Mouse (Mus musculus): Measurements from ENCODE around the gene Olig2. TPM values are rescaled to one million over a fixed set of nuclear protein-coding genes. Genes with fewer than 3 reads are reported as not detected.

The Olig2 gene
- polyA plus RNA-seq, 1 experiment from 2014 or later, result 20.3 TPM

DNA sequence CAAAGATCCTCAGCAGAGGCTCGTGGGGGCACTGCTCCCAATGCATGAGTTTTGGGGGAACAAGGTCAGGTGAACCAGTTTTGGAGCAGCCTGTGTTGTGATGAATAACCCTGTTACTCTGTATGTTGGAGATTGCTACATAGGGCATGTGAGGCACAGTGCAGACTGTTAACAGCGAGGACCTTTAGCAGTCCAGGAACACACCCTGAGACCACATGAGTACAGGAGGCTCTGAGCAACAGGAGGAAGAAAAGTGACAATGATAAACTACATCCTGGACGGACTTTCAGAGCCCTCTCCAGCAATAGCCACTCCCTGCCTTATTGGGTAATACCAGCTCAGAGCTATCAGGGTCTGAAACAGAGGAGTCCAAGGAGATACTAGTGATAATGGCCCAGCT lies 33.7 kb downstream of the Olig2 start:
- Histone ChIP-seq H3K4me3 (ENCODE audit: low read depth, low read length) (no peak overlapping the region), H3K4me2 (ENCODE audit: low read depth, low read length, severe bottlenecking) (no peak overlapping the region), H3K9me3 (ENCODE audit: control insufficient read depth, low read length) (no peaks in the 10 kb centered on the region), H3K27me3 (ENCODE audit: control insufficient read depth, insufficient read depth, low read length) (peaks cover 36% of the 10 kb centered on the region), H3K4me1 (replicated peaks; ENCODE audit: control insufficient read depth, insufficient read depth, low read length) (peaks cover 8% of the 10 kb centered on the region; the same call in 1 of the 2 replicates), H3K36me3 (ENCODE audit: control insufficient read depth, insufficient read depth, low read length) (no peaks in the 10 kb centered on the region), H3K27ac (ENCODE audit: low read depth, low read length) (no peak overlapping the region), H3K9ac (ENCODE audit: low read length) (no peak overlapping the region)
- ATAC-seq (replicated peaks; ENCODE audit: low FRiP score) (no peak), DNase-seq (ENCODE audit: low spot score) (no peak)
- 72% methylated on average over 3 of the region's 3 CpGs for WGBS

- Histone ChIP-seq H3K36me3 (ENCODE audit: control insufficient read depth, insufficient read depth, low read length) (no peaks in the 10 kb centered on the region), H3K9ac (ENCODE audit: low read length) (no peak overlapping the region), H3K4me1 (replicated peaks; ENCODE audit: control insufficient read depth, insufficient read depth, low read length) (peaks cover 8% of the 10 kb centered on the region; the same call in 1 of the 2 replicates), H3K27me3 (ENCODE audit: control insufficient read depth, insufficient read depth, low read length) (peaks cover 43% of the 10 kb centered on the region), H3K4me3 (ENCODE audit: low read depth, low read length) (no peak overlapping the region), H3K4me2 (ENCODE audit: low read depth, low read length, severe bottlenecking) (no peak overlapping the region), H3K27ac (ENCODE audit: low read depth, low read length) (no peak overlapping the region), H3K9me3 (ENCODE audit: control insufficient read depth, low read length) (no peaks in the 10 kb centered on the region)
- WGBS, result 91% methylated on average over 3 of the region's 3 CpGs
- ATAC-seq (replicated peaks; ENCODE audit: low FRiP score), result no peak
- DNase-seq (ENCODE audit: low spot score), result no peak
Measured at GRCm38 (mm10) chr16:91260861-91261260, 35.6 kb downstream of the Olig2 start.

DNA sequence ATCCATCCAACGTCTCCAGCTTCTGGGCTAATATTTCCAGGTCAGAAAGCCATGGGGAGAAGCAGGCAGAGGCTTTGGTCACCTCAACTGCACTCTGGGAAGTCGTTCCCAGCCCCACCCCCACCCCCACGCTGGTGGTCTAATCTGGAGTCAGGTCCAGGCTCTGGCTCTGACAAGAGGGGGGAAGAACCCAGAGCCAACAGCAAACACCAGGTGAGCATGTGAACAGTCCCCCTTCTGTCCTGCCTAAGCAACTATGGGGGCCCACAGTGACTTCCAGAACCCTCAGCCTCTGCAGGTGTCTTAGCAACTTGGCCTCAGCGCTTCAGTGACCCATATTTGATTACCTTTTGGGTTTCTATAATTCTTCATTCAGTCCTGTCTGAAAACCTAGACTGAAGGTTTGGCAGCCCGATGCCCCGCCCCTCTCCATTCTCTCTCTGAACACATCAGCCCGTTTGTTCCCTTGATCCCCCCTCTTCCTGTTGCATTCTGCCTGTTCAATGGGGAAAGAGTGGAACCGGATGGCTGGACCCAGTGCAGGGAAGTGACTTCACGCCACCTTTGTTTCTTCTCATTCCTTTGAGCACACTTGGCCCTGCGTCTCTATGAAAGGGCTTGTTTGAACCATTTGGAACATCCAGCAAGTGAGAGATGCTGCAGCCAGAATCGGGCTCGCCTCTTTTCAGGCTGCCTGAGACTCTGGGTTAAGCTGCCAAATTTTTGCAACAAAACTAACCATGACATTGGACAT lies 37.4 kb downstream of the Olig2 start:
- no peak for DNase-seq (ENCODE audit: low spot score)
- 24% methylated on average over 12 of the region's 12 CpGs for WGBS
- H3K36me3 ChIP-seq (ENCODE audit: control insufficient read depth, insufficient read depth, low read length), result no peaks in the 10 kb centered on the region
- no peaks in the 10 kb centered on the region for H3K9me3 ChIP-seq (ENCODE audit: control insufficient read depth, low read length)
- no peak overlapping the region for H3K4me3 ChIP-seq (ENCODE audit: low read depth, low read length)
- no peak overlapping the region for H3K9ac ChIP-seq (ENCODE audit: low read length)
- H3K4me2 ChIP-seq (ENCODE audit: low read depth, low read length, severe bottlenecking), result no peak overlapping the region
- H3K27me3 ChIP-seq (ENCODE audit: control insufficient read depth, insufficient read depth, low read length), result peaks cover 43% of the 10 kb centered on the region
- peaks cover 5% of the 10 kb centered on the region; the same call in 1 of the 2 replicates for H3K4me1 ChIP-seq (replicated peaks; ENCODE audit: control insufficient read depth, insufficient read depth, low read length)
- ATAC-seq (replicated peaks; ENCODE audit: low FRiP score), result no peak
- no peak overlapping the region for H3K27ac ChIP-seq (ENCODE audit: low read depth, low read length)

GRCm38 (mm10) chr16:91265972-91266371 lies 40.7 kb downstream of the Olig2 start:
- DNase-seq (ENCODE audit: low spot score), result no peak

DNA sequence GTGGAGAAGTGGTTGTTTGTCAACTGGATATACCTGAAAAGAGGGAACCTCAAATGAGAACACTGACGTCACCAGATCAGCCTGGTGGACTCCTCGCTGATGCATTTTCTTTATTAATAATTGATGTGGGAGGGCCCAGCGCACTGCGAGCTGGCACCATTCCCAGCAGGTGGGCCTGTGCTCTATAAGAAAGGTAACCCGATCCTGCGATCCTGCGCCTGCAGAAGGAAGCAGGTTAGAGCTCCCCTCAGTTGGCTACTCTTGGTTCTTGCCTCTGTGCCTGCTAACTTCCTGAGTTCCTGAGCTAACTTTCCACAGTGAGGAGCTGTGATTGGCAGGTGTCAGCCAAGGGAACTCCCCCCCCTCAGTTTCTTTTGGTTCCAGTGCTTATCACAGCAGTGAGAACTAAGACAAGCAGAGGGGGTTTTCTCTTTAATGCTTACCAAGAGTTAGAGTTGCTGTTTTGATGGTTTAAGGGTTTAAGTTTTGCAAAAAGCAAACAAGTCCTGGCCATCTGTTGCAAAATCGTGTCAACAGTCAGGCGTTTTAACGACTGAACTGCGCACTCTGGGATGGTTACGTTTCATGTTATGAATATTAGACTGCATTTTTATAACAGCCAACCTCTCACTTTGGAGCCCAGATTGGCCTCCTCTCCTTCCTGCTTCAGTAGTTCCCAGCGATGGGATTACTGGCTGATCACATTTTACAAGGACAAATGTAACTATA lies 43.6 kb downstream of the Olig2 start:
- no peak for DNase-seq (ENCODE audit: low spot score)
- H3K27ac ChIP-seq (ENCODE audit: low read depth, low read length), result no peak overlapping the region
- H3K4me2 ChIP-seq (ENCODE audit: low read depth, low read length, severe bottlenecking), result peak overlapping the region; percentile 85; the same call in 1 of the 2 replicates
- 6% methylated on average over 13 of the region's 13 CpGs for WGBS
- H3K36me3 ChIP-seq (ENCODE audit: control insufficient read depth, insufficient read depth, low read length), result no peaks in the 10 kb centered on the region
- ATAC-seq (replicated peaks; ENCODE audit: low FRiP score), result no peak
- H3K4me3 ChIP-seq (ENCODE audit: low read depth, low read length), result peak overlapping the region; percentile 42
- peaks cover 19% of the 10 kb centered on the region for H3K4me1 ChIP-seq (replicated peaks; ENCODE audit: control insufficient read depth, insufficient read depth, low read length)
- peaks cover 87% of the 10 kb centered on the region for H3K27me3 ChIP-seq (ENCODE audit: control insufficient read depth, insufficient read depth, low read length)
- no peak overlapping the region for H3K9ac ChIP-seq (ENCODE audit: low read length)
- no peaks in the 10 kb centered on the region for H3K9me3 ChIP-seq (ENCODE audit: control insufficient read depth, low read length)

More at GRCm38 (mm10) chr16:91265972-91266371, 40.7 kb downstream of the Olig2 start:
- Histone ChIP-seq H3K36me3 (ENCODE audit: control insufficient read depth, insufficient read depth, low read length) (no peaks in the 10 kb centered on the region), H3K27ac (ENCODE audit: low read depth, low read length) (no peak overlapping the region), H3K4me3 (ENCODE audit: low read depth, low read length) (no peak overlapping the region), H3K4me1 (replicated peaks; ENCODE audit: control insufficient read depth, insufficient read depth, low read length) (peaks cover 21% of the 10 kb centered on the region), H3K9me3 (ENCODE audit: control insufficient read depth, low read length) (no peaks in the 10 kb centered on the region), H3K9ac (ENCODE audit: low read length) (no peak overlapping the region), H3K27me3 (ENCODE audit: control insufficient read depth, insufficient read depth, low read length) (peaks cover 63% of the 10 kb centered on the region), H3K4me2 (ENCODE audit: low read depth, low read length, severe bottlenecking) (no peak overlapping the region)
- ATAC-seq (replicated peaks; ENCODE audit: low FRiP score), result no peak
- WGBS, result 81% methylated on average over 6 of the region's 6 CpGs

DNA sequence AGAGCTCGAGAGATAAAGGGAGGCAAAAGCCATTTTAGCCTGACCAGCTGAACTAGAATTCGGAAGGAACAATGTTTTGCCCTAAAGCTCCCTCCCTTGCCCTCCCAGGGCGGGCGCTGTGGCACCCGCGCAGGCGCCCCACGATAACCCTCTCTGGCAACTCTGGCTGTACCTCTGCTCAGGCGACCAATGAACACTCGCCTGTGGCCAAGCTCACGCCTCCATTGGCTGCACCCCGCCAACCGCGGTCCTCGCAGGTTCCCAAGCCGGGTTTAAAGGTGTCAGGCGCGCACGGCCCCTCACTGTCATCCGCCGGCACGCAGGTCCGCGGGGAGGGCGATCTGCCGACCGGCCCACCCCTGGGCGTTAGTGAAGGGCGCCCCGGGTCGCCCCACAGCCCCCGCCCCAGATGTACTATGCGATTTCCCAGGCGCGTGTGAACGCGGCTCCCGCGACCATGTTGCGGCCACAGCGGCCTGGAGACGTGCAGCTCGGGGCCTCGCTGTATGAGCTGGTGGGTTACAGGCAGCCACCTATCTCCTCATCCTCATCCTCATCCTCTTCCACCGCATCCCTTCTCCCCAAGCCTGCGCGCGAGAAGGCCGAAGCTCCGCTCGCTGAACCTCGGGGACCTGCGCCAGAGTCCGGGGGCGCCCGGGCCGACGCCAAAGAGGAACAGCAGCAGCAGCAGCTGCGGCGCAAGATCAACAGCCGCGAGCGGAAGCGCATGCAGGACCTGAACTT lies 44.4 kb downstream of the Olig2 start, which contains the start of gene Olig1:
TSS of gene Olig1 (plus strand) at position 305 of the 744 bp plus-strand sequence.
- under 1% methylated on average over 64 of the region's 64 CpGs for WGBS
- H3K9me3 ChIP-seq (ENCODE audit: control insufficient read depth, low read length), result no peaks in the 10 kb centered on the region
- H3K27ac ChIP-seq (ENCODE audit: low read depth, low read length), result 0 out of 2 replicates have a peak within 1 kb of the TSS, but pooled peaks have one; percentile 8
- H3K9ac ChIP-seq (ENCODE audit: low read length), result peak within 1 kb of the TSS; percentile 38
- no peaks in the 10 kb centered on the region for H3K36me3 ChIP-seq (ENCODE audit: control insufficient read depth, insufficient read depth, low read length)
- H3K4me3 ChIP-seq (ENCODE audit: low read depth, low read length), result peak within 1 kb of the TSS; percentile 42
- H3K27me3 ChIP-seq (ENCODE audit: control insufficient read depth, insufficient read depth, low read length), result peaks cover 87% of the 10 kb centered on the region
- peak within 1 kb of the TSS; percentile 85 for H3K4me2 ChIP-seq (ENCODE audit: low read depth, low read length, severe bottlenecking)
- ATAC-seq (replicated peaks; ENCODE audit: low FRiP score), result peak; percentile 90
- H3K4me1 ChIP-seq (replicated peaks; ENCODE audit: control insufficient read depth, insufficient read depth, low read length), result peaks cover 19% of the 10 kb centered on the region
- peak; percentile 83 for DNase-seq (ENCODE audit: low spot score)

DNA sequence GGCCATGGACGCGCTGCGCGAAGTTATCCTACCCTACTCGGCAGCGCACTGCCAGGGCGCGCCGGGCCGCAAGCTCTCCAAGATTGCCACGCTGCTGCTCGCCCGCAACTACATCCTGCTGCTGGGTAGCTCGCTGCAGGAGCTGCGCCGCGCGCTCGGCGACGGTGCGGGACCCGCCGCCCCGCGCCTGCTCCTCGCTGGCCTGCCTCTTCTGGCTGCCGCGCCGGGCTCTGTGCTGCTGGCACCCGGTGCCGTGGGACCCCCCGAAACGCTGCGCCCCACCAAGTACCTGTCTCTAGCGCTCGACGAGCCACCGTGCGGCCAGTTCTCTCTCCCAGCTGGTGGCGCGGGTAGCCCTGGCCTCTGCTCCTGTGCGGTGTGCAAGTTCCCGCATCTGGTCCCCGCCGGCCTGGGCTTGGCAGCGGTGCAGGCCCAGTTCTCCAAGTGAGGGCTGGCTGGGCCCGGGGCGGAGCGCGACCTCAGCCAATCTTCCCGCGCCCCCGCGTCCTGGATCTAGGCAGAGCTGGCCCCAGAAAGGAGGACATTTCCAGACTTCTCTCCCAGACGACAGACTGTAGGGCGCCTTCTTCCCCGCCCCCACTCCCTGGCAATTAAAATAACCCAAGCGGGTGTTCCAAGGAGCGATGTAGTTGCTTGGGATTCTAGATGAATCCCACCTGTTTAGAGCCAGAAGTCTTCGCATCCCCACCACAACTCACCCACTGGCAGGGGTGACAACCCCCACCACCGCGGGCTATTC lies 45.1 kb downstream of the Olig2 start:
- Histone ChIP-seq H3K36me3 (ENCODE audit: control insufficient read depth, insufficient read depth, low read length) (no peaks in the 10 kb centered on the region), H3K4me2 (ENCODE audit: low read depth, low read length, severe bottlenecking) (peak overlapping the region; percentile 85), H3K27ac (ENCODE audit: low read depth, low read length) (0 out of 2 replicates have a peak overlapping the region, but pooled peaks have one; percentile 8), H3K4me1 (replicated peaks; ENCODE audit: control insufficient read depth, insufficient read depth, low read length) (peaks cover 19% of the 10 kb centered on the region), H3K27me3 (ENCODE audit: control insufficient read depth, insufficient read depth, low read length) (peaks cover 89% of the 10 kb centered on the region), H3K9me3 (ENCODE audit: control insufficient read depth, low read length) (no peaks in the 10 kb centered on the region), H3K9ac (ENCODE audit: low read length) (peak overlapping the region; percentile 28), H3K4me3 (ENCODE audit: low read depth, low read length) (peak overlapping the region; percentile 42)
- DNase-seq (ENCODE audit: low spot score) (peak; percentile 65), ATAC-seq (replicated peaks; ENCODE audit: low FRiP score) (peak; percentile 1)
- WGBS, result under 1% methylated on average over 63 of the region's 63 CpGs

Data from forebrain, embryonic 11.5 days (tissue).